Mouse (Mus musculus): ENCODE measurements at regions not wholly inside any gene's neighbourhood (a gene's known extent, or its start where the extent isn't known, plus 50 kb on each side); places are given as distances from the start of the nearest gene placed in this dataset.

DNA sequence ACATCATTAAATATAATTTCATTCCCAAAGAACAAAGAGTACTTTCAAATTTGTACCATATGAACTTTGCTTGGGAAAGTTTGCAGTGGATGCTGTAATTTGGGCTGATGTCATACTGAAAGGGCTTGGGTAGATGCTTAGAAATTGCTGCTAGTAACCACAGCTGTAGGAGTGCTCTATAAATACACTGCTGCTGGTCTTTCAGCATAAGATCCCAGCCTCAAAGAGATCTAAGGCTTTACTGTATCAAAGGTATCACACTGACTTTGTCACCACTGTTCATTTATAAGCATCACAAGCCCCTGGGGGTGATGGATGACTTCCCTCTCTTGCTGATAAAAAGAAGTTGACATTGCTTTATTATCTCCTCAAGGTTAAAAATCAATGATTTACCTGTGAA lies 497.2 kb downstream of the Pla2g4a start:
- no peak for DNase-seq (ENCODE audit: low read depth, low spot score)
- Histone ChIP-seq H3K4me1 (ENCODE audit: control insufficient read depth in 1 of 2, insufficient read depth in 2 of 2, low read length in 2 of 2) (no peaks in the 10 kb centered on the region), H3K79me2 (ENCODE audit: control insufficient read depth, insufficient read depth, low read length, poor library complexity) (no peaks in the 10 kb centered on the region), H3K4me3 (ENCODE audit: control insufficient read depth in 1 of 2, insufficient read depth in 1 of 2, low read depth in 2 of 2, low read length in 2 of 2) (no peak overlapping the region), H3K9ac (ENCODE audit: control insufficient read depth, low read depth, low read length, poor library complexity, severe bottlenecking) (no peak overlapping the region), H3K36me3 (ENCODE audit: control insufficient read depth in 1 of 2, insufficient read depth in 2 of 2, low read length in 2 of 2) (no peaks in the 10 kb centered on the region), H3K9me3 (replicated peaks; ENCODE audit: insufficient read depth, low read length) (no peaks in the 10 kb centered on the region), H3K27me3 (ENCODE audit: control insufficient read depth in 1 of 2, insufficient read depth in 2 of 2, low read length in 2 of 2) (no peaks in the 10 kb centered on the region), H3K27ac (ENCODE audit: control insufficient read depth, low read depth, low read length) (no peak overlapping the region)
- TF ChIP-seq POLR2AphosphoS2 (IDR thresholded peaks at IDR 0.05; ENCODE audit: low read length) (no peak), ETS1 (IDR thresholded peaks at IDR 0.05; ENCODE audit: low read depth, low read length) (no peak), CHD2 (IDR thresholded peaks at IDR 0.05; ENCODE audit: low read length) (no peak), TCF12 (IDR thresholded peaks at IDR 0.05; ENCODE audit: low read depth, low read length) (no peak), RAD21 (IDR thresholded peaks at IDR 0.05; ENCODE audit: low read depth, low read length) (no peak), UBTF (IDR thresholded peaks at IDR 0.05; ENCODE audit: borderline replicate concordance, insufficient read depth, low read depth, low read length) (no peak), NRF1 (IDR thresholded peaks at IDR 0.05; ENCODE audit: insufficient read depth, low read depth, low read length, poor library complexity, severe bottlenecking) (no peak), HCFC1 (IDR thresholded peaks at IDR 0.05; ENCODE audit: low read depth, low read length) (no peak), USF1 (IDR thresholded peaks at IDR 0.05; ENCODE audit: low read depth, low read length) (no peak), KAT2A (conservative IDR thresholded peaks at IDR 0.05; ENCODE audit: low read depth, low read length) (no peak), MXI1 (IDR thresholded peaks at IDR 0.05; ENCODE audit: low read depth, low read length) (no peak), GABPA (IDR thresholded peaks at IDR 0.05; ENCODE audit: low read depth, low read length) (no peak), ELF1 (IDR thresholded peaks at IDR 0.05; ENCODE audit: low read depth, low read length) (no peak), ZC3H11A (IDR thresholded peaks at IDR 0.05; ENCODE audit: low read depth, low read length) (no peak), EP300 (IDR thresholded peaks at IDR 0.05; ENCODE audit: low read depth in 1 of 2, low read length in 2 of 2) (no peak), GATA1 (IDR thresholded peaks at IDR 0.05; ENCODE audit: low read depth, low read length) (no peak), TBP (IDR thresholded peaks at IDR 0.05; ENCODE audit: low read depth, low read length) (no peak)

DNA sequence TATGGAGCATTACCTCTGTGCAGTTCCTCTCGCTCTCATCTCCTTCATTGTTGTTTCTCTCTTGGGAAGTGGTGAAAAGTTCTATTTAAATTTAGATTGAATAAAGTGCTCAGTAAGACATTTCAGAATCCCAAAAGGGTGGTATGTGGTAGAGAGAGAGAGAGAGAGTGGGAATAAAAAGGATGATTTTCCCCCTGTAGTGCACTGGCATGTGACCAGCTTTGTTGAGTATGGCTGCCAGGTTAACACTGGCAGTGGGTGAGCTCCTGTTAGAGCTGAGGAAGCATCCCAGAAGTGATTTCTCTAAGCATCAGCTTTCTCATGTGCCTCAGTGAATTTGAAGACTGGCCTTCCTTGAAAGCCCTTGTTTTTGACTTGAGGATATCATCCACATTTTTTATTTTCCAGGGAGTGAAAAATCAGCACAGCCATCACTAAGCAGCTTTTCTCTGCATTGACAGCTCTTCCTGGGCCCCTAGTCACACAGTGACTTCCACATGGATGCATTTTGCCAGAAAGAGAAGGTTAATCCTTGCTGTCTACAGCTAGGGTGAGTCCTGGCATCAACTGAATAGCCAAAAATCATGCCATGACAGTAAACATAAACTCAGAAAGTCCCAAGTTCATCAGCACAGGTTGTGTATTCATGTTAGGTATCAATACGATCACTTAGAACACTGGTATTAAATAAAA lies 511.1 kb downstream of the Pla2g4a start:
- Histone ChIP-seq H3K4me1 (ENCODE audit: control insufficient read depth in 1 of 2, insufficient read depth in 2 of 2, low read length in 2 of 2) (no peaks in the 10 kb centered on the region), H3K79me2 (ENCODE audit: control insufficient read depth, insufficient read depth, low read length, poor library complexity) (no peaks in the 10 kb centered on the region), H3K27me3 (ENCODE audit: control insufficient read depth in 1 of 2, insufficient read depth in 2 of 2, low read length in 2 of 2) (no peaks in the 10 kb centered on the region), H3K36me3 (ENCODE audit: control insufficient read depth in 1 of 2, insufficient read depth in 2 of 2, low read length in 2 of 2) (no peaks in the 10 kb centered on the region), H3K9ac (ENCODE audit: control insufficient read depth, low read depth, low read length, poor library complexity, severe bottlenecking) (no peak overlapping the region), H3K9me3 (replicated peaks; ENCODE audit: insufficient read depth, low read length) (no peaks in the 10 kb centered on the region), H3K27ac (ENCODE audit: control insufficient read depth, low read depth, low read length) (no peak overlapping the region), H3K4me3 (ENCODE audit: control insufficient read depth in 1 of 2, insufficient read depth in 1 of 2, low read depth in 2 of 2, low read length in 2 of 2) (no peak overlapping the region)
- DNase-seq (ENCODE audit: low read depth, low spot score): no peak
- TF ChIP-seq USF2 (IDR thresholded peaks at IDR 0.05; ENCODE audit: borderline replicate concordance in 1 of 2, insufficient read depth in 1 of 2, low read depth in 1 of 2, low read length in 2 of 2) (no peak), CTCF (IDR thresholded peaks at IDR 0.05 in 2 of 3, conservative IDR thresholded peaks at IDR 0.05 in 1 of 3; ENCODE audit: control insufficient read depth in 1 of 3, insufficient read depth in 1 of 3, low read depth in 2 of 3, low read length in 3 of 3, poor library complexity in 1 of 3, severe bottlenecking in 1 of 3) (no peak), MEF2A (IDR thresholded peaks at IDR 0.05; ENCODE audit: extremely low read depth, insufficient replicate concordance, low read depth, low read length, poor library complexity, severe bottlenecking) (no peak), TCF12 (IDR thresholded peaks at IDR 0.05; ENCODE audit: low read depth, low read length) (no peak), MXI1 (IDR thresholded peaks at IDR 0.05; ENCODE audit: low read depth, low read length) (no peak), EP300 (IDR thresholded peaks at IDR 0.05; ENCODE audit: low read depth in 1 of 2, low read length in 2 of 2) (no peak), SMC3 (IDR thresholded peaks at IDR 0.05; ENCODE audit: low read depth, low read length) (no peak), ZKSCAN1 (IDR thresholded peaks at IDR 0.05; ENCODE audit: low read depth, low read length) (no peak)
